13 mouse cellular contexts compared by ENCODE assay signal in genomic region chr2:51101187-51101586, GRCm38 (mm10). TPM values are rescaled to one million over a fixed set of nuclear protein-coding genes. Genes with fewer than 3 reads are reported as not detected.
DNase-seq lines count a peak whose midpoint lies in the region; ATAC-seq and TF ChIP-seq lines count a peak whose summit lies in the region.
"Had no signal": no experiment of that assay in that cellular context is flagged by ENCODE, and none has a peak within 500 bp of the region (broad histone marks: within the 10 kb centered on the region; RNA-seq: fewer than 3 reads in every experiment).

No protein-coding gene starts in this region.

- peak; percentile 70 for DNase-seq in limb, embryonic 14.5 days (ENCODE audit: low spot score)
- DNase-seq in limb, embryonic 10.5 days (ENCODE audit: low spot score) = no peak
- DNase-seq in fibroblast of lung, adult 2 months (ENCODE audit: low read depth) = peak; percentile 41
- peak; percentile 20 for DNase-seq in heart, postnatal 25 days (ENCODE audit: low spot score)
- DNase-seq in lung, postnatal 14 days = peak; percentile 38
- no peak for DNase-seq in left cerebral cortex, postnatal 36 days (ENCODE audit: low spot score in 2 of 2)
- no peak for DNase-seq in right cerebral cortex, adult 18-20 months
- DNase-seq: cerebellum, adult 2 months; left cerebral cortex, postnatal 4 days; right cerebral cortex, postnatal 4 days; thymus, postnatal 14 days had no signal

- ATAC-seq in limb, embryonic 14.5 days (ENCODE audit: low FRiP score, low read depth) = 0 out of 2 replicates have a peak, but pooled peaks have one; percentile 41
- ATAC-seq in monocyte, adult 5-6 weeks (replicated peaks; ENCODE audit: insufficient number of reproducible peaks, low FRiP score, low TSS enrichment, poor library complexity, severe bottlenecking) = no peak

- no peak overlapping the region for H3K4me3 ChIP-seq in limb, embryonic 14.5 days (replicated peaks; ENCODE audit: low read length)
- H3K4me3 ChIP-seq in limb, embryonic 10.5 days = no peak overlapping the region

- intact Hi-C loops in heart, postnatal 25 days (cut with DNase I) = no loop called here
- intact Hi-C loops in left cerebral cortex, postnatal 36 days (cut with DNase I) = no loop called here

- WGBS in limb, embryonic 14.5 days = 9% methylated on average over 4 of the region's 4 CpGs
- 40% methylated on average over 4 of the region's 4 CpGs for WGBS in limb, embryonic 10.5 days

- H3K27me3 ChIP-seq in limb, embryonic 14.5 days (ENCODE audit: control insufficient read depth, insufficient read depth, low read length) = no peaks in the 10 kb centered on the region
- no peaks in the 10 kb centered on the region for H3K27me3 ChIP-seq in limb, embryonic 10.5 days (ENCODE audit: low read depth, poor library complexity, severe bottlenecking)

- no peak overlapping the region for H3K9ac ChIP-seq in limb, embryonic 14.5 days (ENCODE audit: low read depth, low read length, severe bottlenecking)

- peaks cover 6% of the 10 kb centered on the region; the same call in 1 of the 2 replicates for H3K4me1 ChIP-seq in limb, embryonic 14.5 days (ENCODE audit: control insufficient read depth, insufficient read depth, low read length)
- H3K4me1 ChIP-seq in limb, embryonic 10.5 days = peaks cover 8% of the 10 kb centered on the region; the same call in 1 of the 2 replicates

- no peak for TF ChIP-seq POLR2A in limb, embryonic 14.5 days (IDR thresholded peaks at IDR 0.05; ENCODE audit: borderline replicate concordance, extremely low read depth, insufficient read depth, insufficient read length)

- H3K36me3 ChIP-seq in limb, embryonic 14.5 days (ENCODE audit: control insufficient read depth, insufficient read depth, low read length) = no peaks in the 10 kb centered on the region
- no peaks in the 10 kb centered on the region for H3K36me3 ChIP-seq in limb, embryonic 10.5 days

- H3K4me2 ChIP-seq in limb, embryonic 14.5 days (replicated peaks; ENCODE audit: low read depth, low read length, severe bottlenecking) = no peak overlapping the region

- H3K27ac ChIP-seq in limb, embryonic 14.5 days (replicated peaks; ENCODE audit: low read depth, low read length) = no peak overlapping the region
- no peak overlapping the region for H3K27ac ChIP-seq in limb, embryonic 10.5 days
- H3K27ac ChIP-seq: macrophage had no signal

- H3K9me3 ChIP-seq in limb, embryonic 14.5 days (ENCODE audit: control insufficient read depth, low read length) = no peaks in the 10 kb centered on the region
- H3K9me3 ChIP-seq in limb, embryonic 10.5 days (replicated peaks) = no peaks in the 10 kb centered on the region

RNA-seq across cellular contexts. Expression of gene Rnd3, which starts 47.7 kb away (rescaled TPM):
- 59.4 and 68.8 TPM in 2 replicates for polyA plus RNA-seq in limb, embryonic 14.5 days (2012; rRNA removed)
- 162 and 176 TPM in 2 replicates for polyA plus RNA-seq in limb, embryonic 14.5 days (2014; fragmentation: Nextera tagmentation; extraction: Ambion mirVana)
- 88.6 and 111 TPM in 2 replicates for polyA plus RNA-seq in limb, embryonic 10.5 days (2016; fragmentation: Nextera tagmentation; extraction: Ambion mirVana)
- 10 to 100 TPM; 20.9 to 22.3 TPM for total RNA-seq in heart, postnatal 25 days (2021)
- total RNA-seq in left cerebral cortex, postnatal 36 days (2021) = 10 to 100 TPM; 16.3 to 16.5 TPM
- 6.2 to 29.4 TPM (median 22.7 TPM) in 3 replicates for total RNA-seq in monocyte, adult 5-6 weeks (2017)

Comparison
In these comparisons a context has a peak if more than half of its experiments do, and no peak if none do; other contexts are left out.
1. DNase-seq: peak in limb, embryonic 14.5 days (single experiment), fibroblast of lung, adult 2 months (single experiment), heart, postnatal 25 days (single experiment) and lung, postnatal 14 days (single experiment); none in limb, embryonic 10.5 days (single experiment), left cerebral cortex, postnatal 36 days (0 of 2) and right cerebral cortex, adult 18-20 months (single experiment).